Mouse (Mus musculus) frontal cortex, postnatal 10 days (tissue): ENCODE data around the gene Fbxo36.

Experiments
- DNase-seq, 2 experiments: peaks; one replicate each; pipeline ENCODE4 v3.0.0; 2022; ENCODE audit warnings: low spot score in 2 of 2, mixed read lengths in 1 of 2

Gene Fbxo36

GRCm38 (mm10) chr1:84839309-84840017 is at the start of gene Fbxo36:
Gene Fbxo36 (plus strand): TSS chr1:84839841.
- DNase-seq = peak; percentile 93

DNA sequence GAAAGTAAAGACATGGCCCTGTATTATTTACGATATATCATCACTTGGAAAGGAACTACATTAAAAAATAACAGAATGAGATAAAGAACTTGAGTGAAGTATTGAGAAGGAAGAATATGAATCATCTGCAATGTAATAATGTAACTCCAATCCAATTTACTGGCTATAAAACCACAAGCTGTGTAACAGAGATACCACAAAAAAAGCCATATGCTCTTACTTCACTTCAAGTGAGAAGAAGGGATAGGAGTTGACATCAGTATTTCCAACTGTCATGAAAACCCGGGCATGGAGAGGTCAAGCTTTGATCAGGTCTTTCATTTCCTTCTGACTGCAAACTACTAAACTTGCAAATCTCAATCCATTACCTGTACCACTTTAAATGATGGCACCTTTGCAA is 48.2 kb upstream of the Fbxo36 start:
- no peak for DNase-seq

DNA sequence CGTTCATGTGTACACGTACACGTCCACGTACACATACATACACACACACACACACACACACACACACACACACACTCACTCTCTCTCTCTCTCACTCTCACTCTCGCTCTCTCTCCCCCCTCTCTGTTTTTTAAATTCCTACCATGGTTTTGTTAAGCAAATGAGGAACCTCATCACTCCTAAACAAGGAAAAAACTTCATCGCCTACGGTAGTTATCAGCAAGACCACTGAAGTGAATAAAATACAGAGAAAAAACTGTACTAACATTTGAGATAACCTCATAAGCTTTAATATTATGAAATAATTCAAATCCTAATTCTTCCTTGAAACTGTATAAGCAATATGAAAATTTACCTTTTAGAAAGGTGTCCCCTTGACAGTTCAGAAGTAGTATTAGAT is 44.3 kb upstream of the Fbxo36 start:
- DNase-seq = no peak

DNA sequence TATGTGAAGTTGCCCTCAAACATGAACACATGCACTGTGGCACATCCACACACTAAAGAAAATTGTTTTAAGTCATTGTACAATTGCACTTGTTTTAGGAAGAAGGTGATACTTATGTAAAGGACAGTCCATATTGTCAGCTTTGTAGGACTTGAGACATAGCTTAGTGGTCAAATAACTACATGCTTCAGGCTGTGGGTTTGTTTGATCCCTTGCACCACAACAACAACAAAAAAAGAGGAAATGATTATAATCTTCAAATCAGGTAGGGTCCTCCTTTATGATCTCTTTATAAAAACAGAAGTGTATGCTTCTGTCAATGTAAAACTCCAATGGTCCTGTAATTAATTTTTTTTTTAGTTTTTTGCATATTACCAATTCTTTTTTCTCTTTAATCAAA is 40.5 kb upstream of the Fbxo36 start:
- no peak for DNase-seq

- DNase-seq = no peak
Measured at GRCm38 (mm10) chr1:84803788-84804187, 35.9 kb upstream of the Fbxo36 start.

- no peak for DNase-seq
Measured at GRCm38 (mm10) chr1:84817596-84817995, 22.0 kb upstream of the Fbxo36 start.

- no peak for DNase-seq
Measured at GRCm38 (mm10) chr1:84825091-84825490, 14.6 kb upstream of the Fbxo36 start.

- DNase-seq = no peak
Measured at GRCm38 (mm10) chr1:84837523-84838145, 2.0 kb upstream of the Fbxo36 start.

GRCm38 (mm10) chr1:84838156-84838555 is 1.5 kb upstream of the Fbxo36 start:
- no peak for DNase-seq

GRCm38 (mm10) chr1:84838621-84839151 is 955 bp upstream of the Fbxo36 start:
- peak; percentile 69 to 70 for DNase-seq

DNA sequence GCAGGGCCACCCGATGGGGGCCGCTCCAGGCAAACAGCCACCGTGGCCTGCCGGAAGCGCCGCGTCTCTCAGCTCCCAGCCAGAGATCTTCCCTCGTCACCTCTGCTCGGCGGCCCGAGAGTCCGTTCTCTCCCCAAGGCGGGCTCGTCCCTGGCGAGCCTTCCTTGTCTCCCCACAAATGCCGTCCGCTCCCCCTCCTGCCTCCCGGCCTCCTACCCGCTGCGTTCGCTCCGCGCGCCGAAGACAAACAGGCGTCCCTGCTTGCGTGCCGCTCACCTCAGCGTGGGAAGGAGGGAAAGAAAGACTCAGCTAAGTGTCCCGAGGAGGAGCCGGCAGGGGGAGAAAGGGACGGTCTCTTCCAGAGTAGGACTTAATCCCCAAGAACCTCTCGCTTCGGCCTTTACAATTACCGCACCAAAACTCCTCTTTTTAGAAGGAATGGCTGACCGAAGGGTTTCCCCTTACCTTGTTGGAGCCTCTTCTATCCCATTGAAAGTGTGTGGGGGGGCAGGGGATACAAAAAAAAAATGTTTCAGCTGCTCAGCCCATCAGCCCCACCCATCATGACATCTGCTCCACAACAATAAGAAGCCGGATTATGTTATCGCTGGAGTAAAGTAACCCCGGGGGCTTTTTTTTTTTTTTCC is 500 bp downstream of the Fbxo36 start, which contains the start of gene Trip12:
TSS of gene Trip12 (minus strand) at position 499 of the 647 bp plus-strand sequence.
- no peak for DNase-seq

GRCm38 (mm10) chr1:84841061-84841460 is 1.4 kb downstream of the Fbxo36 start:
- DNase-seq = no peak

- no peak for DNase-seq
Measured at GRCm38 (mm10) chr1:84843366-84843765, 3.7 kb downstream of the Fbxo36 start.

GRCm38 (mm10) chr1:84847698-84848097 is 8.1 kb downstream of the Fbxo36 start:
- DNase-seq = no peak

DNA sequence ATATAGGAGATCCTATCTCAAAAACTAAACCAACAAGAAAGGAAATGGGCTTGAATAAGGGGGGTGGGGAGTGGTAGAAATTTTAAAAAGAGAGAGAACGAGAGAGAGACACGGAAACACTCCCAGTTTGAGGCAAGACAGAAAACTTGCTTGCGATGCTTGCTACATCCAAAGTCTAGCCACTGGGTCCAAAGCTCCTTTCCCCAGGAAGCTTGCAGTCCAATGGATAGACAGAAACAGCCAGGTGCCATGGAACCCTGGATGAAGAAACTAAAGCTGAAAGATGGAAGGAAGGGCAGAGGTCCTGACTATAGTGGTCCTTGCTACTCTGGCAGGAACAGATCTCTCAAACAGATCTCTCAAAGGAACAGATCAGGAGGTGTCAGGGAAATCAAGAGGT is 8.7 kb downstream of the Fbxo36 start:
- no peak for DNase-seq

GRCm38 (mm10) chr1:84848801-84849455 is 9.3 kb downstream of the Fbxo36 start:
- DNase-seq = no peak

DNA sequence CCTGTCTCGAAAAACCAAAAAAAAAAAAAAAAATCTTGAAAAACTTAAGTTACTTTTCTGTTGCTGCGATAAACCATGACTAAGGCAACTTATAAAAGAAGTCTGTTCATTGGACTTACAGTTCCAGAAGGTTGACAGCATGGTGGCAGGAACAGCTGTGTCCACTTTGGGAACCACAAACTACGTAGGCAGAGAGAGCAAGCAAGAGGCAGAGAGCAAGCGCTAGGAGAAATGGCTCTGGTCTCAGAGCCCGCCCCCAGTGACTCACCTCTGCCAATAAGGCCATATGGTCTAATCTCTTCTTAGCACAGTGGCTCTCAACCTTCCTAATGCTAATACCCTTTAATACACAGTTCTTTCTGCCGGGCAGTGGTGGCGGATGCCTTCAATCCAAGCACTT is 10.2 kb downstream of the Fbxo36 start:
- no peak for DNase-seq

DNA sequence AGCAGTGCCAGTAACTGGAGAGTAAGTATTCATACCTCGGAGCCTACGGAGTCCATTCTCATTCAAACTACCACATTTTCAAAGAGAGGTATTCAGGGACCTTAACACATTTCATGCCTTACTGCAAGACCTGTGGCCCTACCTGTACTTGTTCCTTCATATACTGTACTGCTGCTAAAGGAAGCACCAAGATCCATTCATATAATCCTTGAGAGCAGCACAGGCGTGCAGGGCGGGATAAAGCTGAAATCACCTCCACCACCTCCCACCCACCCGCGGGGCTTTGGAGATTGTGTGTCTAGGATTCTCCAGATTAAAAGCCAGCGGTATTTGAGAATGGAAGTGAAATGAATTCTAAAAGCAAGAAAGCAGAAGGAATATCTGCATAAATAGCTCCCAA is 10.8 kb downstream of the Fbxo36 start:
- DNase-seq = no peak

- DNase-seq = no peak
Measured at GRCm38 (mm10) chr1:84851512-84852235, 12.0 kb downstream of the Fbxo36 start.

GRCm38 (mm10) chr1:84853721-84854120 is 14.1 kb downstream of the Fbxo36 start:
- DNase-seq = no peak

DNA sequence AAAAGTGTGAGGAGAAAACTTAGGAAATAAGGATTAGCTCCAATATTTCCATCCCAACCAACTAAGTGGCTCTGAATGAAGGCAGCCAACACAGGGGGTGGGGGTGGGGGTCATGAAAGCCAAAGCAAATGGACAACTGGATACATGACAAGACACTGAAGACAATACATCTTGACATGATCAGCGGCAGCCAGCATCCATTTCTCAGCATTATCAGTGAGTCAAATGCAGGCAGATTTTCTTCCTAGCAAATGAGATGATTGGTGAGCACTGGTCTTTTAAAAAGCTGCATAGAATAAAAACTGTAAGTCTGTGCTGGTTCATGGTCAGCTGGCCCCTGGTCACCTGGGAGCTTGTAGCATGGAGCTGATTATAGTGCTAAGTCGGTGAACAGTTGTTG is 15.3 kb downstream of the Fbxo36 start:
- no peak for DNase-seq
